Mouse (Mus musculus) adrenal gland, postnatal 10 days (tissue): ENCODE results near the gene Otud6a. TPM values are rescaled to one million over a fixed set of nuclear protein-coding genes. Genes with fewer than 3 reads are reported as not detected.
"Not testable (repeated sequence)": the region's sequence is repeated elsewhere in the genome, so short reads cannot be mapped to it uniquely, and the experiment has no call there.

ENCODE experiments used
- DNase-seq: peaks from one replicate; pipeline ENCODE4 v3.0.0; 2021; ENCODE audit warnings: mixed read lengths
- long read RNA-seq, 2 experiments: library from polyadenylated mRNA; stranded (forward); transcript quantifications; one replicate each; pipeline ENCODE4 v2.0.0; 2021
- microRNA-seq: library from miRNA; unstranded; fragments of <30 nt; microRNA quantifications from one replicate; pipeline ENCODE4 v1.2.0, GENCODE M21; 2021
- total RNA-seq, 2 experiments: library from RNA; stranded (reverse); gene quantifications; 2 replicates each; pipeline ENCODE4 v1.2.3; 2021

Otud6a gene
- not detected for total RNA-seq
- long read RNA-seq, experiment 1, result 0 reads
- long read RNA-seq, experiment 2, result 0 reads

GRCm38 (mm10) chrX:100428693-100429092 lies at the start of gene Otud6a:
Otud6a (plus strand) TSS chrX:100429013.
- no peak for DNase-seq

- DNase-seq, result no peak
Measured at GRCm38 (mm10) chrX:100389887-100390286, 38.9 kb upstream of the Otud6a start.

DNA sequence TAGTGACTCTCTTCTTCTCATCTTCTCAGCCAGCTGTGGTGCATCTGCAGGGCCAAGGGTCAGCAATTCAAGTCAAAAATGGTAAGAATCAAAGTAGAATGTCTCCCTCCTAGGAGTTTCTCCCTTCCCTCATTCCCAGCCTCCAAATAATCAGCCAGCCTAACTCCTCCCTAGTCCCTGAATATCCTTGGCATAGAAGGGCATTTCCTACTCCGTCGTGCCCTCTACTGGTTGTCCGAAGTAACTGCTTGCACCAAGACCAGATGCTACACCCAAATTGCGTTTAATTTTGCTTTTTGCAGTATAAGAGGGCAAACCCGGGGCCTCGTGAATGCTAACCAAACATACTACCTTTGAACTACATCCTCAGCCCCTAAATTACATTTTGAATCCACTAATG lies 36.5 kb upstream of the Otud6a start:
- DNase-seq, result peak; percentile 57

DNA sequence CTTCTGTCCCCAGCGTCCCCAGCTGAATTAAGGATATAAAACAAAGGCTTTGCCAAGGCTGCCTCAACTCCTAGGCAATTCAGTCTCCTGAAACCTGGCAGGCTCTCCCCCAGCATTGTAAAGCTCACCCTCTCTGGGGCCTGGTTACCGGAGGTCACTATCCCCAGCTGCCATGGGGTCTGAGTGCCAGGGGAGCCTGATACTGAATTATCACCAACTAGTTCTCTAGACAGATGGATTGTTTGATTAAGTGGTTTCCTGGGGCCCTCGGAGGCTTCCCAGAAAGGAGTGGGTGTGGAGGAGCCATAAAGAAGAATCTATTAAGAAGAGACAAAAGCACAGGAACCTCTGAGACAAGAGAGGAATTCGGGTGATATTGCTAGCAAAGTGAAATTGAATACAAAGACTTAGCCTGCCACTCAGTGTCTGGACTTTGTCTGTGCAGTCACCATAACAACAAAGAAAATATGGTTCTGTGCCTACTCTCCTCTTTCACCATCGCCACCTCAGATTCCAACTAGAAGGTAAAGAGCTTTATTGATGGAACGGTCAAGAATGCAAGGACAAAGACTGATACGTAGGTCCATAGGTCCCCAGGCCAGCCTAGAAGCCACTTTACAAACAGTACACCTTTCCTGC lies 34.5 kb upstream of the Otud6a start:
- no peak for DNase-seq

DNA sequence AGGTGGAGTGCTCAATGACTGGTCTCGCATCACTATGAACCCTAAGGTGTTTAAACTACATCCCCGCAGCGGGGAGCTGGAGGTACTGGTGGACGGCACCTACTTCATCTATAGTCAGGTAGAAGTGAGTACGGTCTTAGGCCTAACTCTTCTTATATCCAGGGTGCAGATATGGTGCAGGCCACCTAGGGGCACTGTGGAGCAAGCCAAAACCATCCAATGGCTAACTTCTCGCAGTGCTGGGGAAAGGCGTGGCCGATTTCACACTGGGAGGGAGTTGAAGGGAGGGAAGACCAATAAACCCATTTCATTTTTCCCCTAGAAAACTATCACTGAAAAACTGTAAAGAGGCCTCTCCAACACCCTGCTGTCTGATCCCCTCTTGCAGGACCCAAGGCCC lies 33.8 kb upstream of the Otud6a start:
- peak; percentile 27 for DNase-seq

GRCm38 (mm10) chrX:100400900-100401299 lies 27.9 kb upstream of the Otud6a start:
- no peak for DNase-seq

- no peak for DNase-seq
Measured at GRCm38 (mm10) chrX:100401657-100402056, 27.2 kb upstream of the Otud6a start.

- DNase-seq, result no peak
Measured at GRCm38 (mm10) chrX:100409245-100409644, 19.6 kb upstream of the Otud6a start.

DNA sequence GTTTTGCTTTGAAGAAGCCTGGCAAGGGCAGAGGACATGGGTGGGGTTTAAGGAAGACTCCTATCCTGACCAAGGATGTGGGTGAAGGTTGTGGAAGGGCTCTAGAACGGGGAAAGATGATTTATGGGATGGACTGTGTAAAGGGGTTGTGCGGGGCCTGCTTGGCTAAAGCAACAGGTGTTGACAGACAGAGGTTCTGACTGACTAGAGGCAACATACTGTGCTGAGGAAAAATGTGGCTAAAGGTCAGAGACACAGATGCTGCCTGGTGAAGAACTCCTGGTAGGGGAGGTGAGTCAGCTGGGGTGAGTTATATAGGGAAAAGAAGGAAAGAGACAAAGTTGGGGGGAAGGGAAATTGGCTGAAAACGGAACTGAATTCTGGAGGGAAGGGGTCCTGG lies 3.5 kb downstream of the Otud6a start:
- no peak for DNase-seq

DNA sequence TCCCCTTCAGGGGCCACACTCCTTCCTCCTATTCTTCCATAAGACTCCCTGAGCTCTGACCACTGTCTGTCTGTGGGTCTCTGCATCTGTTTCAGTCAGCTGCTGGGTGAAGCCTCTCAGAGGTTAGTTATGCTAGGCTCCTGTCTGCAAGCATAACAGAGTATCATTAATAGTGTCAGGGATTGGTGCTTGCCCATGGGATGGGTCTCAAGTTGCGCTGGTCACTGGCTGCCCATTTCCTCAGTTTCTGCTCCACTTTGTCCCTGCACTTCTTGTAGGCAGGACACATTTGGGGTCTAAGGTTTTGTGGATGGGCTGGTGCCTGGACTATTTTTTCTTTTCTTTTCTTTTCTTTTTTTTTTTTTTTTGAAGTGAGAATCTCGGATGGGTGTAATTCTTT lies 13.8 kb downstream of the Otud6a start, which contains the start of gene Awat2:
TSS of gene Awat2 (minus strand) at position 101 of the 400 bp plus-strand sequence.
- not testable (repeated sequence) for DNase-seq

- no peak for DNase-seq
Measured at GRCm38 (mm10) chrX:100443532-100443931, 14.7 kb downstream of the Otud6a start.

DNA sequence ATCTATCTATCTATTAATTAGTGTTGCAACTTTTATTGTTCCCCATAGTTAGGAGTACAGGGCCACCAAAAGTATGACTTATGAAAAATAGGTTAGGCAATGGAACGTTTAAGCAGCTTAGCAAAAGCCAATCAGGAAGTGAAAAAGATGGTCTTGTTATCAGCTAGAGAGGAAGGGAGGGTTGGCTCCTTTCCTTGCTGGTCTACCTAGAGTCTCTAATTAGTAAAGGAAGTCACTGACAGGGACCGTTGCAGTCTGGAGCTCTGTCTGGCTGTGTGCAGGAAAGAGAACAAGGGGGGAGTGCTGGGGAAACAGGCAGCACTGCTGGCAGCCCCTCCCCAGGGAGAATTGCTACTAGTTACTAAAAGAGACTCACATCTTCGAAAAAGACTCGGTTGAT lies 39.2 kb downstream of the Otud6a start:
- DNase-seq, result no peak

DNA sequence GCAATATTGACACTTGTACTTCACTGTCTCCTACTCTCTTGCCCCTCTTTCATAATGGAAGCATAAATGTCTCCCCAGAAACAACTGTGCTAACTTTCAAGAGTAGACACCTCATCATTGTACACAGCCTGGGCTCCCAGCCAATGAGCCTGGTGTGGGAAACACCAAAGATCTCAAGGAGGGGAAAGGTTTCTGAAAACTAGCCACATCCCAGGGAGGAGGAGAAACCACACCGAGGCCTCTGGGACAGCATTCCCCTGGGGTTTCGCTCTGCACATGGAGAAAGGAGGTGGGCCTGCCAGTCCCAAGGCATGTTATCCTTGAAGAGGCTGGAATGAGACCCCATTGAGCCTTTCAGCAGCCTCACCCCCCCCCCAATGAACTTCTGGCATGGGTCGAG lies 41.3 kb downstream of the Otud6a start:
- DNase-seq, result peak; percentile 59

GRCm38 (mm10) chrX:100471491-100471890 lies 42.7 kb downstream of the Otud6a start:
- peak; percentile 17 for DNase-seq

GRCm38 (mm10) chrX:100475569-100476223 lies 46.9 kb downstream of the Otud6a start:
- no peak for DNase-seq

Small RNA genes lying within 50 kb of the gene (microRNA-seq; reads per million reads assigned to microRNA genes)
- gene Mir676, result 3,224 reads per million, percentile 86 among the genes with 10 or more reads in this experiment

Other genes with a start within 250 kb of the Otud6a start
- 1 to 10 TPM in 1 of 2 experiments, under 1 TPM in 1; 0.33 to 1.2 TPM for gene Awat2, start 13.7 kb downstream of the Otud6a start, total RNA-seq
- 10 to 100 TPM; 67.9 to 75.1 TPM for gene Igbp1, start 65.3 kb downstream of the Otud6a start, total RNA-seq
- not detected for gene Dgat2l6, start 95.8 kb downstream of the Otud6a start, total RNA-seq
- not detected for gene Awat1, start 143.2 kb downstream of the Otud6a start, total RNA-seq
- 1 to 10 TPM in 1 of 2 experiments, under 1 TPM in 1; 0.45 to 1.3 TPM for gene P2ry4, start 165.9 kb downstream of the Otud6a start, total RNA-seq
- not detected for gene Arr3, start 176.5 kb downstream of the Otud6a start, total RNA-seq
- 1 to 10 TPM; 7.0 to 8.0 TPM for gene Kif4, start 196.7 kb downstream of the Otud6a start, total RNA-seq
- 10 to 100 TPM; 41.0 to 41.9 TPM for gene Pdzd11, start 197.6 kb downstream of the Otud6a start, total RNA-seq